Mouse (Mus musculus): Measurements from ENCODE around the gene Mef2b. TPM values are rescaled to one million over a fixed set of nuclear protein-coding genes. Genes with fewer than 3 reads are reported as not detected.
"Not testable (repeated sequence)": the region's sequence is repeated elsewhere in the genome, so short reads cannot be mapped to it uniquely, and the experiment has no call there.

Mef2b gene
- total and polyA plus RNA-seq, 2 experiments from 2014 or later = 0.55 to 1.5 TPM

DNA sequence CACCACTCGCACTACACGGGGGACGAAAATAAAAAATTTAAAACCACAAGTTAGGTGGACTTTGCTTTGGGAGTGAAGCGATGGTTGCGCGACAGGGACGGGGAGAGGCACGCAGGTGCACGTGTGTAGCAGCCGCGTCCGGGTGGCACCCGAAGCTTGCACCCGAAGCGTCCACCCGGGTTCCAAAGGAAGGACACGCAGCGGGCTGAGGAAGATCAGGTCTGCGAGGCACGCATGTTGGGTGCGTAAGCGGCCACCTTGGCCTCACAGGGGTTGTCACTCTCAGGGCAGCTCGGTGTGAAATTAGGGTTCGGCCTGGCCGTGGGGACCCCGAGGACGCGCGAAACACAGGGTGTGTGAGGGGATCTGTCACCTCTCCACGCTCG, 72.2 kb downstream of the Mef2b start:
- 2% methylated on average over 31 of the region's 31 CpGs for WGBS
- H3K4me2 ChIP-seq (ENCODE audit: low read depth, low read length, poor library complexity, severe bottlenecking) = peak overlapping the region; percentile 74
- DNase-seq (ENCODE audit: low spot score) = no peak

DNA sequence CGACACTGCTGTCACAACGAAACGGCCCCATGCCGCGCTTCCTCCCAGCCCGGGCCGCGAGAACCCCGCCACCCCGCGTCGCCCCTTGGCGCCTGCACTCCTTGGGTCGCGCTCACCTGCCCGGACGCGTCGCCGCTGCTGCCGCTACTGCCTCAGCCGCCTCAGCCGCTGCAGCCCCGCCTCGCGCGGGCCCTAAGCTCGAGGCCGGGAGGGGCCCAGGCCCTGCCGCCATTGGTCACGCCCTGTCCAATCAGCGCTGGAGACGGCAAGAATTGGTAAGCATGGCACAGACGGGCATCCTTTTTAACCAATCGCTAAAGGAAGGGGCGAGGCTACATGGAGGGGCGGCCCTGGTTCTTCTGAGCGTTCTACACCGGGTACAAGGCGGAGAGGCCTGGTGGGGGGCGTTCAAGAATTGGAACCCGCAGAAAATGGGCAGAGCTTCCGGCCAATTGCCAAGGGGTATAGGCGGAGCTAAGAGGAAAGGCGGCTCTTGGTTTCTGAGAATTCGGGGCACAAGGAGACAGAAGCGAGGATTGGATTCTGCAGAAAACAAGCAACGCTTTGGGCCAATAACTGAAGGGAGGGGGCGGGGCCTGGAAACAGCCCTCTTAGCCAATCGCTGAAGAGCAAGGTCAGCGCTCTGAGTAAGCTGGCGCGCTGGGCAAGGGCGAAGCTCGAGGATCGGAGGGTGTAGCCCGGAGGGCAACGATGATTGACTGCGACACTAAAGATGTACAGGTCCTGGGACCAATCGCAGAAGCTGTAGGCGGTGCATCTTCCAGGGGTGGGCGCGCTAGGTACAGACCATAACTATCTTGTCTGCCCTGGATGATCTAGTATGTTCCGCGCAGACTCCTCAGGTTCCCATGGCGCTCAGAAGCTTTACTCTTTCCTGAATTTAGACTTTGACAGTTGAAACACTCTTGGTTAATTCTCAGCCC, 72.9 kb downstream of the Mef2b start, which contains the start of gene Slc25a42:
TSS of gene Slc25a42 (minus strand) at position 194 of the 944 bp plus-strand sequence.
- H3K27me3 ChIP-seq (ENCODE audit: insufficient read depth, low read length) = no peaks in the 10 kb centered on the region
- ATAC-seq (ENCODE audit: low FRiP score) = peak; percentile 98
- no peaks in the 10 kb centered on the region for H3K4me1 ChIP-seq (ENCODE audit: insufficient read depth, low read length)
- H3K9ac ChIP-seq (replicated peaks; ENCODE audit: low read length, poor library complexity, severe bottlenecking) = peak within 1 kb of the TSS; percentile 63
- peak within 1 kb of the TSS; percentile 65 for H3K27ac ChIP-seq (ENCODE audit: low read depth, low read length)
- H3K4me3 ChIP-seq (ENCODE audit: low read depth, low read length) = peak within 1 kb of the TSS; percentile 56
- H3K36me3 ChIP-seq (ENCODE audit: insufficient read depth, low read length) = no peaks in the 10 kb centered on the region
- no peaks in the 10 kb centered on the region for H3K9me3 ChIP-seq (ENCODE audit: low read length)
- DNase-seq (ENCODE audit: low spot score) = peak; percentile 100
- peak within 1 kb of the TSS; percentile 74 for H3K4me2 ChIP-seq (ENCODE audit: low read depth, low read length, poor library complexity, severe bottlenecking)
- under 1% methylated on average over 60 of the region's 66 CpGs for WGBS
- no peak; the same call in 1 of the 2 replicates for TF ChIP-seq CTCF (IDR thresholded peaks at IDR 0.05)

More for the DNA sequence above, 72.2 kb downstream of the Mef2b start:
- TF ChIP-seq CTCF (IDR thresholded peaks at IDR 0.05) = no peak
- Histone ChIP-seq H3K4me1 (ENCODE audit: insufficient read depth, low read length) (no peaks in the 10 kb centered on the region), H3K27ac (ENCODE audit: low read depth, low read length) (peak overlapping the region; percentile 65), H3K36me3 (ENCODE audit: insufficient read depth, low read length) (no peaks in the 10 kb centered on the region), H3K4me3 (ENCODE audit: low read depth, low read length) (peak overlapping the region; percentile 56), H3K27me3 (ENCODE audit: insufficient read depth, low read length) (no peaks in the 10 kb centered on the region), H3K9ac (replicated peaks; ENCODE audit: low read length, poor library complexity, severe bottlenecking) (peak overlapping the region; percentile 63), H3K9me3 (ENCODE audit: low read length) (no peaks in the 10 kb centered on the region)
- ATAC-seq (ENCODE audit: low FRiP score) = peak; percentile 5; the same call in 1 of the 2 replicates

DNA sequence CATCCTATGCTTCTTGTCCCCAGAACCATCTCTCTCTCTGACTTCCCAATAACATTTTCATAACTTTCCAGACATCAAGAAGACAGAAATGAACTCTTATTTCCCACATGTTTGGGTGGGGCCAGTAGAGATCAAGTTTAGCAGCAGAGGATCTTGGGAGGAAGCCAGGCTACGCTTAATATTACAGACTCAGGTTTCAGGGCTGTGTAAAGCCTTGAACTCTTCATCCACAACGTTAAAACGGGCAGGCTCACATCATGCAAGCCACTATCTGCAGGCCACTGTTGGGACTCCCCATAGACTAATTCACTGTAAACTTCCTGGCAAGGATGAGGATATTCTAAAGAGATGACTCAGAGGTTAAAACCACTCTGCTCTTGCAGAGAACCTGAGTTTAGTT, 74.9 kb downstream of the Mef2b start:
- no peaks in the 10 kb centered on the region for H3K27me3 ChIP-seq (ENCODE audit: insufficient read depth, low read length)
- H3K27ac ChIP-seq (ENCODE audit: low read depth, low read length) = no peak overlapping the region
- ATAC-seq (ENCODE audit: low FRiP score) (no peak), DNase-seq (ENCODE audit: low spot score) (no peak)
- H3K4me3 ChIP-seq (ENCODE audit: low read depth, low read length) = no peak overlapping the region
- H3K9ac ChIP-seq (replicated peaks; ENCODE audit: low read length, poor library complexity, severe bottlenecking) = no peak overlapping the region
- H3K9me3 ChIP-seq (ENCODE audit: low read length) = no peaks in the 10 kb centered on the region
- no peaks in the 10 kb centered on the region for H3K36me3 ChIP-seq (ENCODE audit: insufficient read depth, low read length)
- 75% methylated on average over 3 of the region's 3 CpGs for WGBS
- H3K4me2 ChIP-seq (ENCODE audit: low read depth, low read length, poor library complexity, severe bottlenecking) = no peak overlapping the region
- no peak for TF ChIP-seq CTCF (IDR thresholded peaks at IDR 0.05)
- H3K4me1 ChIP-seq (ENCODE audit: insufficient read depth, low read length) = no peaks in the 10 kb centered on the region; the same call in 1 of the 2 replicates

DNA sequence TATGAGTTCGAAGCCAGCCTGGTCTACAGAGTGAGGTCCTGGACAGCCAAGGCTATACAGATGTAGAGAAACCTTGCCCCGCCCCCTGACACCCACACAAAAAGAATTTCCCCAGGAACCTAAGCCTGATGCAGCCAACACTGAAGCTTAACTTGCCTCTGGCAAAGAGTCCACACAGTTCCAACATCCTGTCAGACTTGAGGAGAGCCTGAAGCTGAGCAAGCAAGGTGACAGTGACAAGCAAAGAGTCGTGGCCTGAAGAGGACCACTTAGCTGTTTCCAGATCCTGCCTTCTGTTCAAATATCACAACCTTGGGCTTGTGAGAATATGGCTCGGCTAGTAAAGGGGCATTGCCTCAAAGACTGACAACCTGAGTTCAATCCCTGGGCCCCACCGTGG, 75.6 kb downstream of the Mef2b start:
- Histone ChIP-seq H3K9me3 (ENCODE audit: low read length) (no peaks in the 10 kb centered on the region), H3K27ac (ENCODE audit: low read depth, low read length) (no peak overlapping the region), H3K27me3 (ENCODE audit: insufficient read depth, low read length) (no peaks in the 10 kb centered on the region), H3K36me3 (ENCODE audit: insufficient read depth, low read length) (0 out of 2 replicates have a peak, but pooled peaks cover 2% of the 10 kb centered on the region), H3K4me2 (ENCODE audit: low read depth, low read length, poor library complexity, severe bottlenecking) (no peak overlapping the region), H3K4me1 (ENCODE audit: insufficient read depth, low read length) (no peaks in the 10 kb centered on the region; the same call in 1 of the 2 replicates), H3K9ac (replicated peaks; ENCODE audit: low read length, poor library complexity, severe bottlenecking) (no peak overlapping the region), H3K4me3 (ENCODE audit: low read depth, low read length) (no peak overlapping the region)
- no peak for ATAC-seq (ENCODE audit: low FRiP score)
- 73% methylated on average over 5 of the region's 5 CpGs for WGBS
- DNase-seq (ENCODE audit: low spot score) = no peak
- TF ChIP-seq CTCF (IDR thresholded peaks at IDR 0.05) = no peak

DNA sequence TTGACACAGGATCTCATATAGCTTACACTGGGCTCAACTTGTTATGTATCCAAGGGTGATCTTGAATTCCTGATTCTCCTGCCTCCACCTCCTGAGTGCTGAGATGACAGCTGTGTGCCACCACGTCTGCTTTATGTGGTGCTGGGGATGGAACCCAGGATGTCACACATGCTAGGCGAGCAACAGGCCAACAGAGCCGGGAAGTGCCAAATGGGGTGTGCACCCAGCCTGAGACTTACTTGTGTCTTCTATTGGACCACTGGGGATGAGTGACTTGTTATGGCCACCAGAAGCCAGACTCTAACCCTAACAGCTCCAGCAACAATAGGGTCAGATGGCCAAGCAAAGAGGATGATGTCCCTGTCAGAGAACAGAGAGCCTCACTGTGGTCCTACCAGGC, 76.7 kb downstream of the Mef2b start:
- not testable (repeated sequence) for H3K4me3 ChIP-seq (ENCODE audit: low read depth, low read length); DNase-seq (ENCODE audit: low spot score); H3K4me1 ChIP-seq (ENCODE audit: insufficient read depth, low read length); H3K27ac ChIP-seq (ENCODE audit: low read depth, low read length); H3K9me3 ChIP-seq (ENCODE audit: low read length); H3K27me3 ChIP-seq (ENCODE audit: insufficient read depth, low read length); H3K9ac ChIP-seq (replicated peaks; ENCODE audit: low read length, poor library complexity, severe bottlenecking); ATAC-seq (ENCODE audit: low FRiP score); H3K36me3 ChIP-seq (ENCODE audit: insufficient read depth, low read length); H3K4me2 ChIP-seq (ENCODE audit: low read depth, low read length, poor library complexity, severe bottlenecking)
- 63% methylated on average over 3 of the region's 3 CpGs for WGBS

DNA sequence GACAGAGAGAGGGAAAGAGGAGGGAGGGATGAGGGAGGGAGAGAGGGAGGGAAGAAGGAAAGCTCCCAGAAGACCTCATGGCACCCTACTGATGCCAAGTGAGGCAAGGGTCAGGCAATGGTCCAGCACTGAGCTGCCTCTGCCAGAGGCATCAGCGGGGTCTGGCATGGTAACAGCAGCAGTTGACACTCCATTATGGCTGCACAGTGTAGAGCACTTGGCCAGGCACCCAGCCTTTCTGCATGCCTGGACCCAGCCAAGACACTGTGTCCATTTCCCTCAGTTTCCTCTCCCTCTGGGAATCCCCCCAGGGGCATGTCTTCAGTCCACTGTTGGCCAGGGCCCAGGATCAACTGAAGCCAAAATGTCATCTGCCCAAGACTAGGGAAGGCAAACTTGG, 77.1 kb downstream of the Mef2b start:
- WGBS = 40% methylated on average over 1 of the region's 1 CpGs
- Histone ChIP-seq H3K9me3 (ENCODE audit: low read length) (no peaks in the 10 kb centered on the region), H3K27ac (ENCODE audit: low read depth, low read length) (no peak overlapping the region), H3K4me2 (ENCODE audit: low read depth, low read length, poor library complexity, severe bottlenecking) (no peak overlapping the region), H3K9ac (replicated peaks; ENCODE audit: low read length, poor library complexity, severe bottlenecking) (no peak overlapping the region), H3K4me3 (ENCODE audit: low read depth, low read length) (no peak overlapping the region), H3K4me1 (ENCODE audit: insufficient read depth, low read length) (no peaks in the 10 kb centered on the region; the same call in 1 of the 2 replicates), H3K36me3 (ENCODE audit: insufficient read depth, low read length) (peaks cover 7% of the 10 kb centered on the region; the same call in 1 of the 2 replicates), H3K27me3 (ENCODE audit: insufficient read depth, low read length) (no peaks in the 10 kb centered on the region)
- no peak for TF ChIP-seq CTCF (IDR thresholded peaks at IDR 0.05)
- ATAC-seq (ENCODE audit: low FRiP score) = no peak
- peak; percentile 90 for DNase-seq (ENCODE audit: low spot score)

Small RNA genes within 50 kb of the gene (microRNA-seq; reads per million reads assigned to microRNA genes)
- 3.7 reads per million, percentile 4 among the genes with 10 or more reads in this experiment for gene Mir7066 (ENCODE audit: borderline number of aligned reads)

Other genes with a start within 250 kb of the Mef2b start
- not detected in 2 replicates for gene Tssk6, start 237.5 kb upstream of the Mef2b start, total RNA-seq (2014; rRNA removed)
- 4.4 and 4.6 TPM in 2 replicates for gene Tssk6, start 237.5 kb upstream of the Mef2b start, polyA plus RNA-seq (2015; fragmentation: Nextera tagmentation; extraction: Ambion mirVana)
- gene Ndufa13, start 237.2 kb upstream of the Mef2b start, total RNA-seq (2014; rRNA removed) = 55.6 and 86.8 TPM in 2 replicates
- gene Ndufa13, start 237.2 kb upstream of the Mef2b start, polyA plus RNA-seq (2015; fragmentation: Nextera tagmentation; extraction: Ambion mirVana) = 239 and 243 TPM in 2 replicates
- gene Yjefn3, start 237.0 kb upstream of the Mef2b start, total RNA-seq (2014; rRNA removed) = 7.6 and 8.0 TPM in 2 replicates
- gene Yjefn3, start 237.0 kb upstream of the Mef2b start, polyA plus RNA-seq (2015; fragmentation: Nextera tagmentation; extraction: Ambion mirVana) = 13.4 and 15.4 TPM in 2 replicates
- gene Gatad2a, start 143.3 kb upstream of the Mef2b start, total RNA-seq (2014; rRNA removed) = 24.4 and 30.1 TPM in 2 replicates
- gene Gatad2a, start 143.3 kb upstream of the Mef2b start, polyA plus RNA-seq (2015; fragmentation: Nextera tagmentation; extraction: Ambion mirVana) = 17.2 and 19.3 TPM in 2 replicates
- gene Mau2, start 97.0 kb upstream of the Mef2b start, total RNA-seq (2014; rRNA removed) = 130 and 148 TPM in 2 replicates
- 54.3 and 56.6 TPM in 2 replicates for gene Mau2, start 97.0 kb upstream of the Mef2b start, polyA plus RNA-seq (2015; fragmentation: Nextera tagmentation; extraction: Ambion mirVana)
- gene Sugp1, start 96.9 kb upstream of the Mef2b start, total RNA-seq (2014; rRNA removed) = 18.6 and 19.9 TPM in 2 replicates
- 48.7 and 48.9 TPM in 2 replicates for gene Sugp1, start 96.9 kb upstream of the Mef2b start, polyA plus RNA-seq (2015; fragmentation: Nextera tagmentation; extraction: Ambion mirVana)
- gene Tm6sf2, start 66.8 kb upstream of the Mef2b start, total RNA-seq (2014; rRNA removed) = 1.6 TPM in 1 of 2 replicates, not detected in the other
- 0.22 and 0.35 TPM in 2 replicates for gene Tm6sf2, start 66.8 kb upstream of the Mef2b start, polyA plus RNA-seq (2015; fragmentation: Nextera tagmentation; extraction: Ambion mirVana)
- gene Hapln4, start 56.3 kb upstream of the Mef2b start, total RNA-seq (2014; rRNA removed) = 0.99 and 1.3 TPM in 2 replicates
- gene Hapln4, start 56.3 kb upstream of the Mef2b start, polyA plus RNA-seq (2015; fragmentation: Nextera tagmentation; extraction: Ambion mirVana) = 1.6 and 1.7 TPM in 2 replicates
- 440 and 447 TPM in 2 replicates for gene Ncan, start 18.8 kb upstream of the Mef2b start, total RNA-seq (2014; rRNA removed)
- gene Ncan, start 18.8 kb upstream of the Mef2b start, polyA plus RNA-seq (2015; fragmentation: Nextera tagmentation; extraction: Ambion mirVana) = 202 and 210 TPM in 2 replicates
- 5.4 and 7.7 TPM in 2 replicates for gene Nr2c2ap, start 8.4 kb upstream of the Mef2b start, total RNA-seq (2014; rRNA removed)
- gene Nr2c2ap, start 8.4 kb upstream of the Mef2b start, polyA plus RNA-seq (2015; fragmentation: Nextera tagmentation; extraction: Ambion mirVana) = 42.1 and 44.1 TPM in 2 replicates
- 9.8 and 12.3 TPM in 2 replicates for gene Rfxank, start 557 bp upstream of the Mef2b start, total RNA-seq (2014; rRNA removed)
- 7.4 and 9.3 TPM in 2 replicates for gene Rfxank, start 557 bp upstream of the Mef2b start, polyA plus RNA-seq (2015; fragmentation: Nextera tagmentation; extraction: Ambion mirVana)
- 91.1 and 98.3 TPM in 2 replicates for gene Borcs8, start 212 bp upstream of the Mef2b start, total RNA-seq (2014; rRNA removed)
- gene Borcs8, start 212 bp upstream of the Mef2b start, polyA plus RNA-seq (2015; fragmentation: Nextera tagmentation; extraction: Ambion mirVana) = 49.8 and 58.6 TPM in 2 replicates
- 52.4 and 64.8 TPM in 2 replicates for gene Tmem161a, start 32.6 kb downstream of the Mef2b start, total RNA-seq (2014; rRNA removed)
- gene Tmem161a, start 32.6 kb downstream of the Mef2b start, polyA plus RNA-seq (2015; fragmentation: Nextera tagmentation; extraction: Ambion mirVana) = 49.5 and 51.6 TPM in 2 replicates
- 15.1 and 18.0 TPM in 2 replicates for gene Slc25a42, start 72.6 kb downstream of the Mef2b start, total RNA-seq (2014; rRNA removed)
- gene Slc25a42, start 72.6 kb downstream of the Mef2b start, polyA plus RNA-seq (2015; fragmentation: Nextera tagmentation; extraction: Ambion mirVana) = 9.2 and 9.3 TPM in 2 replicates
- gene Sugp2, start 94.5 kb downstream of the Mef2b start, total RNA-seq (2014; rRNA removed) = 139 and 150 TPM in 2 replicates
- 71.7 and 75.7 TPM in 2 replicates for gene Sugp2, start 94.5 kb downstream of the Mef2b start, polyA plus RNA-seq (2015; fragmentation: Nextera tagmentation; extraction: Ambion mirVana)
- 112 and 119 TPM in 2 replicates for gene Armc6, start 94.8 kb downstream of the Mef2b start, total RNA-seq (2014; rRNA removed)
- gene Armc6, start 94.8 kb downstream of the Mef2b start, polyA plus RNA-seq (2015; fragmentation: Nextera tagmentation; extraction: Ambion mirVana) = 116 and 121 TPM in 2 replicates
- gene Homer3, start 143.1 kb downstream of the Mef2b start, total RNA-seq (2014; rRNA removed) = 36.4 and 49.7 TPM in 2 replicates
- 13.8 and 18.3 TPM in 2 replicates for gene Homer3, start 143.1 kb downstream of the Mef2b start, polyA plus RNA-seq (2015; fragmentation: Nextera tagmentation; extraction: Ambion mirVana)
- 43.6 and 46.3 TPM in 2 replicates for gene Ddx49, start 162.8 kb downstream of the Mef2b start, total RNA-seq (2014; rRNA removed)
- gene Ddx49, start 162.8 kb downstream of the Mef2b start, polyA plus RNA-seq (2015; fragmentation: Nextera tagmentation; extraction: Ambion mirVana) = 41.2 and 47.0 TPM in 2 replicates
- gene Cope, start 162.8 kb downstream of the Mef2b start, total RNA-seq (2014; rRNA removed) = 97.1 and 106 TPM in 2 replicates
- 264 and 291 TPM in 2 replicates for gene Cope, start 162.8 kb downstream of the Mef2b start, polyA plus RNA-seq (2015; fragmentation: Nextera tagmentation; extraction: Ambion mirVana)
- gene Cers1, start 176.1 kb downstream of the Mef2b start, total RNA-seq (2014; rRNA removed) = 65.1 and 86.5 TPM in 2 replicates
- 47.9 and 51.3 TPM in 2 replicates for gene Cers1, start 176.1 kb downstream of the Mef2b start, polyA plus RNA-seq (2015; fragmentation: Nextera tagmentation; extraction: Ambion mirVana)
- not detected in 2 replicates for gene Gdf1, start 190.1 kb downstream of the Mef2b start, total RNA-seq (2014; rRNA removed)
- gene Gdf1, start 190.1 kb downstream of the Mef2b start, polyA plus RNA-seq (2015; fragmentation: Nextera tagmentation; extraction: Ambion mirVana) = 4.8 and 5.3 TPM in 2 replicates
- gene Upf1, start 213.6 kb downstream of the Mef2b start, total RNA-seq (2014; rRNA removed) = 39.6 and 45.4 TPM in 2 replicates
- gene Upf1, start 213.6 kb downstream of the Mef2b start, polyA plus RNA-seq (2015; fragmentation: Nextera tagmentation; extraction: Ambion mirVana) = 9.1 and 9.7 TPM in 2 replicates
- gene Comp, start 233.8 kb downstream of the Mef2b start, total RNA-seq (2014; rRNA removed) = 0.19 and 0.49 TPM in 2 replicates
- 0.38 and 0.77 TPM in 2 replicates for gene Comp, start 233.8 kb downstream of the Mef2b start, polyA plus RNA-seq (2015; fragmentation: Nextera tagmentation; extraction: Ambion mirVana)